Mouse (Mus musculus) hindbrain, embryonic 11.5 days (tissue): ENCODE measurements at regions not wholly inside any gene's neighbourhood (a gene's known extent, or its start where the extent isn't known, plus 50 kb on each side); places are given as distances from the start of the nearest gene placed in this dataset.

Source experiments
- ATAC-seq: fragments of 200-750 bp; cut with Nextera tagmentation; 2 replicates; pipeline ENCODE4 v1.8.0; 2017; ENCODE audit warnings: mild to moderate bottlenecking, moderate TSS enrichment, moderate library complexity; ENCODE audit not compliant: low FRiP score
- DNase-seq: peaks from one replicate; pipeline ENCODE4 v3.0.0-alpha.2; 2015; ENCODE audit warnings: low spot score
- H3K27ac ChIP-seq: fragments of 300-500 bp; sonication (generic); 2 replicates; pipeline ENCODE4 v1.5.1; 2014; ENCODE audit warnings: mild to moderate bottlenecking, low read depth, low read length
- H3K27me3 ChIP-seq: fragments of 300-500 bp; sonication (generic); 2 replicates; pipeline ENCODE4 v1.6.1; 2014; ENCODE audit warnings: mild to moderate bottlenecking, low read length, moderate library complexity, mixed read lengths; ENCODE audit not compliant: control insufficient read depth, insufficient read depth
- H3K36me3 ChIP-seq: fragments of 300-500 bp; sonication (generic); 2 replicates; pipeline ENCODE4 v1.6.1; 2014; ENCODE audit warnings: mild to moderate bottlenecking, low read length, moderate library complexity, mixed read lengths; ENCODE audit not compliant: control insufficient read depth, insufficient read depth
- H3K4me1 ChIP-seq: fragments of 300-500 bp; sonication (generic); replicated peaks from 2 replicates; pipeline ENCODE4 v1.6.1; 2014; ENCODE audit warnings: low read length, mixed read lengths; ENCODE audit not compliant: control insufficient read depth, insufficient read depth
- H3K4me2 ChIP-seq: fragments of 300-500 bp; sonication (generic); replicated peaks from 2 replicates; pipeline ENCODE4 v1.6.1; 2014; ENCODE audit warnings: mild to moderate bottlenecking, low read depth, low read length
- H3K4me3 ChIP-seq: fragments of 300-500 bp; sonication (generic); 2 replicates; pipeline ENCODE4 v1.5.1; 2014; ENCODE audit warnings: low read depth, low read length
- H3K9ac ChIP-seq: fragments of 300-500 bp; sonication (generic); 2 replicates; pipeline ENCODE4 v1.6.1; 2014; ENCODE audit warnings: low read depth, low read length
- H3K9me3 ChIP-seq: fragments of 300-500 bp; sonication (generic); 2 replicates; pipeline ENCODE4 v1.6.1; 2016; ENCODE audit warnings: low read length; ENCODE audit not compliant: control insufficient read depth
- WGBS: fragments of 180-500 bp; shearing (Covaris S2); extraction: QIAGEN DNeasy Blood & Tissue Kit; methylation state at CpG from one replicate; pipeline ENCODE4 v1.1.7; 2014; 5-methylcytosine and 5-hydroxymethylcytosine counted together

DNA sequence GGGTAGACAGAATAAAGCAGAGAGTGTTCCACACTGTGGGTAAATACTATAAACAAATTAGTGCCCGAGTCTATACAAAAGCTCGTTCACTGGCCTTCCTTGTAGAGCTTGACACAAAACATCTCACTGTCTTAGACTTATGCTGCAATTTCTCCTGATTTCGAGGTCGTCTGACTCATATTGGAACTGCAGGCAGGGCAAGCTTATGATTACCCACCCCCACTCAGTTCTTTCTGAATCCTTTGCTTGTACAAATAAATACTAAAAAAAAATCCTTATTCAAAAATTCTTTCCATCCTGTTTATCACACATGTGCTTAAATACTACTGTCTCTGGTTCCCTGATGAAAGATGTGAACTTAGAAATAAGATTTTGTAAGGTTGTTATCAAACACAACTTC lies 470.0 kb upstream of the Adamts5 start:
- Histone ChIP-seq H3K4me1 (no peaks in the 10 kb centered on the region), H3K27ac (no peak overlapping the region), H3K9me3 (no peaks in the 10 kb centered on the region), H3K36me3 (no peaks in the 10 kb centered on the region), H3K4me2 (no peak overlapping the region), H3K9ac (no peak overlapping the region), H3K4me3 (no peak overlapping the region), H3K27me3 (no peaks in the 10 kb centered on the region)
- WGBS, result 71% methylated on average over 4 of the region's 4 CpGs
- ATAC-seq (no peak), DNase-seq (no peak)

DNA sequence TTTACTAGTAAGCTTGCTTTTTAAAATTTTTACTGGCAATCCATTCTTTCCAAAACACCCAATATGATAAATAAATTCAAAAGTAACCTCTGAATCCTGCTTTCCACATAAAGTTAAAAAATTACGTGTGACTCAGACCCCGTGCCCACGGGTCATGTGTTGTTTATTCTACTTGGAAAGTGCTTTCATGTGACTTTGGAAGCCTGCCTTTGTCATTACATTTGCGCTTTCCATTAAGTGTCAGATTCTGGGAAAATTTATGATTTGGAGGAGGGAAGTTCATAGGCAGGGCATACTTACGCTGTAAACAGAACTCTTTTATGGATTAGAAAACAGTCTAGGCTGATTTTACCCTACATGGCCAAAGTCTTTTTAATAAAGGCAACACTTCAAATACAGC lies 466.8 kb upstream of the Adamts5 start:
- DNase-seq (no peak), ATAC-seq (no peak)
- H3K4me1 ChIP-seq, result no peaks in the 10 kb centered on the region
- H3K27ac ChIP-seq, result no peak overlapping the region
- no peak overlapping the region for H3K4me3 ChIP-seq
- H3K36me3 ChIP-seq, result no peaks in the 10 kb centered on the region
- no peak overlapping the region for H3K4me2 ChIP-seq
- H3K9ac ChIP-seq, result no peak overlapping the region
- H3K9me3 ChIP-seq, result no peaks in the 10 kb centered on the region
- WGBS, result 88% methylated on average over 5 of the region's 5 CpGs
- H3K27me3 ChIP-seq, result no peaks in the 10 kb centered on the region

DNA sequence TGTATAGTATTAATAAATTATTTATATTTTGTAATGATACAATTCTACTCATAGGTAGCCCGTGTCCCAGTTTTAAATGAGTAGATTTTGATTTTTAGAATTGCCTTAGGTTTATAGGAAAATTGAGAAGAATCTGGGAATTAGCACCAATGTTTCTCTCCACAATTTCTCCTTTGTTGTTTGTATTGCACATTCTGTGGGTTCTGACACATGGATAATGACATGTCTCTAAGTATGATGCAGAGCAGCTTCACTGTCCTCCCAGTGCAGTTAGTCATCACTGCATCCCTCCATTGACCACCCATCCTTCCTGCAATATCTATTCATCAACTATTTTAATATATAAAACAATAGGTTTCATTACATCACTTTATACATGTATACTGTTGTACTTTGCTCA lies 464.6 kb upstream of the Adamts5 start:
- H3K4me2 ChIP-seq, result no peak overlapping the region
- no peak overlapping the region for H3K27ac ChIP-seq
- H3K9me3 ChIP-seq, result no peaks in the 10 kb centered on the region
- no peaks in the 10 kb centered on the region for H3K4me1 ChIP-seq
- H3K27me3 ChIP-seq, result no peaks in the 10 kb centered on the region
- no peak for ATAC-seq
- H3K4me3 ChIP-seq, result no peak overlapping the region
- no peak overlapping the region for H3K9ac ChIP-seq
- 96% methylated on average over 1 of the region's 1 CpGs for WGBS
- DNase-seq, result no peak
- H3K36me3 ChIP-seq, result no peaks in the 10 kb centered on the region

DNA sequence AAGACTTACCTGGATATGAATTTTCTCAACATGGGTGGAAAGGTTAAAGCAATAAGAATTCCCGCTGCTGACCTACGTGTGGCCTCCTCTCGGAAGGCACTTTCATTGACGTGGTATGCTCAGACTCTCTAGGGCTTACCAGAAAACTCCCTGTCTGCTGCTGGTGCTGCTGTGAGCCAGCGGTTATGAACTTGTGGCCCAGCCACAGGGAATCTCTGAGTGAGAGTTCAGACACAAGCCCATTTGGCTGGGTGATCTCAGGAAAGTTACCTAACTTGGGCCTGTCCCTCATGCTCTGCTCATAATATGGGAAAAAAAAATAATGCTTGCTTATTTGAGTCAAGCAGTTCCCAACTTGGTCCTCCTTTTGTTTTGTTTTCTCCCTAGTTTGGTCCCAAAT lies 459.5 kb upstream of the Adamts5 start:
- no peak for ATAC-seq

DNA sequence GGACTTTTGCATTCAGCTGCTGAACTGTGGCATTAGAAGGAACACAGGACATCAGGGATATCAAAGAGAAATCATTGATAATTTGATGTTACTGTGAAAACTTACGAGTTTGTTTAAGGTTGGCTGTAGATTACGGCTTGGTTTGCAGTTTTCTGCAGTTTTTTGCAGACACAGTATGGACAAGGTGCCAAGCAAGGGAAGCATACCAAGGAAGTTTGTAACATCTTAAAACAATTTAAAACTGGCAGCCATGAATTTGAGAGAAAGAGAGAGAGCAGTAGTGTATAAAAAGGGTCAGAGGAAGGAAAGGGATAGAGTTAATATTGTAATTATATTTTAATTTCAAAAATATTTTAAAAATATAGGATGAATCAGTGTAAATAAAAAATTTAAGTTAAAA lies 453.4 kb upstream of the Adamts5 start:
- no peaks in the 10 kb centered on the region for H3K9me3 ChIP-seq
- no peak overlapping the region for H3K4me2 ChIP-seq
- no peaks in the 10 kb centered on the region for H3K27me3 ChIP-seq
- H3K9ac ChIP-seq, result no peak overlapping the region
- H3K4me1 ChIP-seq, result no peaks in the 10 kb centered on the region
- 89% methylated on average over 2 of the region's 2 CpGs for WGBS
- ATAC-seq (no peak), DNase-seq (no peak)
- no peak overlapping the region for H3K27ac ChIP-seq
- no peak overlapping the region for H3K4me3 ChIP-seq
- H3K36me3 ChIP-seq, result no peaks in the 10 kb centered on the region

More for the DNA sequence above, 459.5 kb upstream of the Adamts5 start:
- no peak overlapping the region for H3K27ac ChIP-seq
- H3K4me3 ChIP-seq, result no peak overlapping the region
- H3K9ac ChIP-seq, result no peak overlapping the region
- no peak for DNase-seq
- no peaks in the 10 kb centered on the region for H3K27me3 ChIP-seq
- H3K4me1 ChIP-seq, result no peaks in the 10 kb centered on the region
- no peak overlapping the region for H3K4me2 ChIP-seq
- WGBS, result 85% methylated on average over 5 of the region's 5 CpGs
- H3K36me3 ChIP-seq, result no peaks in the 10 kb centered on the region
- H3K9me3 ChIP-seq, result no peaks in the 10 kb centered on the region

DNA sequence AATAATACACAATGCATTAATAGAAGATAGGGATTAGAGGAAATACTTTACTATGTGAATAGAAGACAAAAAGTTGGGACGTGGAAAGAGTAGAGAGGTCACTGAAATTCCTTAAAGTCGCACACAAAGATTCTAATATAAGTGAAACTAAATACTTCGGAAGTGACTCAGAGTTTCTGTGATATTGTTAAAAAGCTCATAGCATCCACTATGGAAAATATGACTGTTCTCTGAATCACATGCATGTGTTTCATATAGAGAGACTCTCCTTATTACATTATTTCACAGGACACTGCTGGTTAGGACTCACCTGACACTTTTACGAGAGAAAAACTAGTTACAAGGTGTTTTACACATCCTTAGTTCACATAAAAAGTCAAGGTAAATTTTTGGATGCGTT lies 446.1 kb upstream of the Adamts5 start:
- WGBS, result 91% methylated on average over 5 of the region's 5 CpGs

DNA sequence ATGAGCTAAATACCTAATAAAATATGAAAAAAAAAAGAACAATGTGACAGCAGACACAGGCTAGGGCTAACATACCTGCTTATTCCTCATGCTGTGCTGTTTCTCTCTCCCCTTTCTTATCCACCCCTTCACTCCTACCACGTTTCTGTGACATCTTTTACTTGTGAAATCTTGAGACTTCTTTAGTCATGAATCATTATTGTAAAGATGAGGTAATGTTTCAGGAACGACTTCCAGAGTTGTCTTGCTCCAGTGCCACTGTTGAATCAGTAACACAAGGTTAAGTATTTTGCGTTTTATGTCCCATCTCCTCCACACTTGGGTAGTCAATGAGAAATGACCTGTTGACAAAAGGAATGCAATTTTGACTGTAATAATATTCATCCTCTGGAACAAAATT lies 445.3 kb upstream of the Adamts5 start:
- Histone ChIP-seq H3K27me3 (no peaks in the 10 kb centered on the region), H3K36me3 (no peaks in the 10 kb centered on the region), H3K9me3 (no peaks in the 10 kb centered on the region), H3K4me2 (no peak overlapping the region), H3K4me1 (no peaks in the 10 kb centered on the region), H3K9ac (no peak overlapping the region), H3K4me3 (no peak overlapping the region), H3K27ac (no peak overlapping the region)
- DNase-seq (no peak), ATAC-seq (no peak)
- WGBS, result 70% methylated on average over 3 of the region's 3 CpGs

More for the DNA sequence above, 446.1 kb upstream of the Adamts5 start:
- Histone ChIP-seq H3K9me3 (no peaks in the 10 kb centered on the region), H3K27me3 (no peaks in the 10 kb centered on the region), H3K4me3 (no peak overlapping the region), H3K36me3 (no peaks in the 10 kb centered on the region), H3K4me1 (no peaks in the 10 kb centered on the region), H3K9ac (no peak overlapping the region), H3K4me2 (no peak overlapping the region), H3K27ac (no peak overlapping the region)
- no peak for DNase-seq
- ATAC-seq, result no peak

DNA sequence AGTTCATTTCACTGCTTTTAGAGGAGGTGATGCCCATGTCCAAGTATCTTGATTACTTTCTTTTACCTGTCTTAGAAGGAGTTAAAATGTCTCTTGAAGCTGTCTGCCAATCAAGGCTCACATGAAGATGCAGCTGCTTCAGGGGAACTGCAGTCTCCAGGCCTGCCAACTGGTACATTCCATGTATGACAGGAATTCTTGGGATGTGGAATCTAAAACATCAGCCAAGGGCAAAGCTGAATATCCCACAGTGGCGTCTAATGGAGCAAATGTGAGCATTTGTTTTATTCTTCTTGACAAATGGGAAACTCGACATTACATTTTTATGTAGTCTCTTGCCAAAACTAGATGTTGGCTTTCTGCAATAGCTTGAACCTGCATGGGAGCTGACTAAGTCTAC lies 438.7 kb upstream of the Adamts5 start:
- H3K4me3 ChIP-seq, result no peak overlapping the region
- ATAC-seq (no peak), DNase-seq (no peak)
- no peak overlapping the region for H3K27ac ChIP-seq
- no peak overlapping the region for H3K4me2 ChIP-seq
- no peaks in the 10 kb centered on the region for H3K9me3 ChIP-seq
- 69% methylated on average over 2 of the region's 2 CpGs for WGBS
- no peak overlapping the region for H3K9ac ChIP-seq
- H3K27me3 ChIP-seq, result no peaks in the 10 kb centered on the region
- no peaks in the 10 kb centered on the region for H3K4me1 ChIP-seq
- no peaks in the 10 kb centered on the region for H3K36me3 ChIP-seq

DNA sequence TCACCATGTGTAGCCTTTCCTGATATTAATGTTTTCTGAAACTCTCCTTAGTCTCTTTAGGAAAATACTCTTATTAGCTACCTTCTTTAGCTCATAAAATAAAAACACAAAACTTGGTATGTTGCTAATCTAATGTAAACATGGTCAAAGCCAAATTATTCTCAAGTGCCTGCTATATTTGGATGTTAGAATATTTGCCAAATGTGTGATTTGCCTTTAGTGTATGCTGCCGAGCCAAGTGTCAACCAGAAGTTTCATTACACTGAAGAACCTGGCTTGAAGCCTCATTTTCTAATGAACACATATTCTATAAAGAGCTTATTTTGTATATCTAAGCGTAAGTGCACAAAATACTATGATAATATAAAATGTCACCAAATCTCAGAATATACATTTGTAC lies 423.8 kb upstream of the Adamts5 start:
- H3K9me3 ChIP-seq, result no peaks in the 10 kb centered on the region
- H3K27ac ChIP-seq, result no peak overlapping the region
- no peak overlapping the region for H3K4me2 ChIP-seq
- 89% methylated on average over 2 of the region's 2 CpGs for WGBS
- no peak overlapping the region for H3K4me3 ChIP-seq
- H3K27me3 ChIP-seq, result no peaks in the 10 kb centered on the region
- no peak overlapping the region for H3K9ac ChIP-seq
- DNase-seq (no peak), ATAC-seq (no peak)
- H3K4me1 ChIP-seq, result no peaks in the 10 kb centered on the region
- H3K36me3 ChIP-seq, result no peaks in the 10 kb centered on the region
